Comparison of ENCODE assay signal across 29 mouse cellular contexts in the genomic region with DNA sequence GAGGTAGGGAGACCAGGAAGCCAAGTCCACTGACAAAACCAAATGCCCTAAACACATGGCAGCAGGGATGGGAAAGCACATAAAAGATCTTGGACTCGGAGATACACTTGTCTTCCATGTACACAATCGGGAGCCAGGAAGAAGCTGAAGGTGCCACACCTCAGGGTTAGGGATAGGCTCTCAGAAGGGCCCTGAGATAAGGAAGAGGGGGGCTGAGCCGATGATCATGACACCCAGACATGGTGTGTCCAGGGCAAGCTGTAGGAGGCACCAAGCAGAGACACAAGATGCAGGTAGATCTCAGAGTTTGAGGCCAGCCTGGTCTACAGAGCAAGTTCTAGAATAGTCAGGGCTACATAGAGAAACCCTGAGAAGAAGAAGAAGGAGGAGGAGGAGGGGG. TPM values are rescaled to one million over a fixed set of nuclear protein-coding genes. Genes with fewer than 3 reads are reported as not detected.
DNase-seq lines count a peak whose midpoint lies in the region; ATAC-seq lines count a peak whose summit lies in the region.
"Not testable (repeated sequence)": the region's sequence is repeated elsewhere in the genome, so short reads cannot be mapped to it uniquely, and the experiment has no call there.
"Had no signal": no experiment of that assay in that cellular context is flagged by ENCODE, and none has a peak within 500 bp of the region (broad histone marks: within the 10 kb centered on the region; RNA-seq: fewer than 3 reads in every experiment).

No protein-coding gene starts in this region.

- H3K9ac ChIP-seq in intestine, embryonic 15.5 days; kidney, embryonic 15.5 days; liver, embryonic 13.5 days; liver, embryonic 16.5 days (ENCODE audit: low read depth, low read length): not testable (repeated sequence)

- not testable (repeated sequence) for H3K9me3 ChIP-seq in intestine, embryonic 15.5 days; kidney, embryonic 15.5 days (replicated peaks); liver, embryonic 13.5 days (replicated peaks); liver, embryonic 16.5 days (replicated peaks; ENCODE audit: control insufficient read depth, low read length)

- peak; percentile 64 for ATAC-seq in erythroblast, adult 5-6 weeks (replicated peaks; ENCODE audit: low FRiP score, poor library complexity, severe bottlenecking)
- ATAC-seq in intestine, embryonic 15.5 days, result peak; percentile 65
- ATAC-seq in kidney, embryonic 15.5 days (replicated peaks; ENCODE audit: low FRiP score), result 0 out of 2 replicates have a peak, but pooled peaks have one; percentile 33
- peak; percentile 87 for ATAC-seq in liver, embryonic 13.5 days (ENCODE audit: low read depth)
- ATAC-seq in liver, embryonic 16.5 days (ENCODE audit: low read depth), result peak; percentile 86
- peak; percentile 80 for ATAC-seq in megakaryocyte-erythroid progenitor cell, adult 5-6 weeks (replicated peaks; ENCODE audit: low FRiP score, low TSS enrichment, poor library complexity, severe bottlenecking)

- no CpG with 5 or more reads among the region's 3 CpGs for WGBS in intestine, embryonic 15.5 days
- no CpG with 5 or more reads among the region's 3 CpGs for WGBS in kidney, embryonic 15.5 days
- no CpG with 5 or more reads among the region's 3 CpGs for WGBS in liver, embryonic 13.5 days (ENCODE audit: insufficient replicate concordance)
- WGBS in liver, embryonic 16.5 days (ENCODE audit: insufficient replicate concordance), result no CpG with 5 or more reads among the region's 3 CpGs

- not testable (repeated sequence) for H3K36me3 ChIP-seq in intestine, embryonic 15.5 days; kidney, embryonic 15.5 days; liver, embryonic 13.5 days; liver, embryonic 16.5 days (ENCODE audit: control insufficient read depth, insufficient read depth)

- not testable (repeated sequence) for H3K4me3 ChIP-seq in intestine, embryonic 15.5 days (replicated peaks); kidney, embryonic 15.5 days (replicated peaks); liver, embryonic 13.5 days (replicated peaks); liver, embryonic 16.5 days (ENCODE audit: low read depth, low read length)

- DNase-seq in liver, embryonic 13.5 days, result not testable (repeated sequence)

- H3K4me2 ChIP-seq in intestine, embryonic 15.5 days (replicated peaks); kidney, embryonic 15.5 days; liver, embryonic 13.5 days; liver, embryonic 16.5 days (ENCODE audit: low read depth, low read length): not testable (repeated sequence)

- H3K27me3 ChIP-seq in intestine, embryonic 15.5 days (replicated peaks); kidney, embryonic 15.5 days; liver, embryonic 13.5 days; liver, embryonic 16.5 days (ENCODE audit: control insufficient read depth, insufficient read depth, low read depth, low read length): not testable (repeated sequence)

- not testable (repeated sequence) for H3K4me1 ChIP-seq in intestine, embryonic 15.5 days (replicated peaks); kidney, embryonic 15.5 days; liver, embryonic 13.5 days (replicated peaks); liver, embryonic 16.5 days (ENCODE audit: control insufficient read depth, low read depth, low read length)

- not testable (repeated sequence) for H3K27ac ChIP-seq in intestine, embryonic 15.5 days; kidney, embryonic 15.5 days; liver, embryonic 13.5 days; liver, embryonic 16.5 days (ENCODE audit: low read length)

RNA-seq across cellular contexts. Expression of a gene that starts 8.6 kb away (rescaled TPM):
- 200 and 335 TPM in 2 replicates for total RNA-seq in erythroblast, adult 5-6 weeks (2015; ENCODE audit: low replicate concordance)
- total RNA-seq in erythroblast, adult 5-6 weeks (2017; ENCODE audit: low replicate concordance), result 490 and 566 TPM in 2 replicates
- not detected in 2 replicates for polyA plus RNA-seq in intestine, embryonic 15.5 days (2015; fragmentation: Nextera tagmentation; extraction: Ambion mirVana)
- polyA plus RNA-seq in kidney, embryonic 15.5 days (2015; fragmentation: Nextera tagmentation; extraction: Ambion mirVana), result not detected in 2 replicates
- not detected in 2 replicates for polyA plus RNA-seq in liver, embryonic 13.5 days (2015; fragmentation: Nextera tagmentation; extraction: Ambion mirVana)
- polyA plus RNA-seq in liver, embryonic 16.5 days (2015; fragmentation: Nextera tagmentation; extraction: Ambion mirVana), result 0.39 and 0.59 TPM in 2 replicates
- total RNA-seq in megakaryocyte-erythroid progenitor cell, adult 5-6 weeks (2014; fragmentation: Nextera tagmentation), result 12.0 and 16.7 TPM in 2 replicates
- total RNA-seq in megakaryocyte-erythroid progenitor cell, adult 5-6 weeks (2017), result 4.3 and 7.7 TPM in 2 replicates
- total RNA-seq: CH12.LX, MEL had no signal
- polyA plus RNA-seq: cerebellum, adult 2 months; embryonic facial prominence, embryonic 12.5 days; embryonic facial prominence, embryonic 15.5 days; forebrain, embryonic 10.5 days; forebrain, embryonic 13.5 days; heart, embryonic 14.5 days; heart, postnatal 0 days; hindbrain, embryonic 12.5 days; hindbrain, embryonic 15.5 days had no signal

RNA-seq across cellular contexts. Expression of a gene that starts 17.8 kb away (rescaled TPM):
- total RNA-seq in erythroblast, adult 5-6 weeks (2015; ENCODE audit: low replicate concordance), result 1.0 TPM in 1 of 2 replicates, not detected in the other
- total RNA-seq in erythroblast, adult 5-6 weeks (2017; ENCODE audit: low replicate concordance), result not detected in 2 replicates
- not detected in 2 replicates for polyA plus RNA-seq in intestine, embryonic 15.5 days (2015; fragmentation: Nextera tagmentation; extraction: Ambion mirVana)
- not detected in 2 replicates for polyA plus RNA-seq in kidney, embryonic 15.5 days (2015; fragmentation: Nextera tagmentation; extraction: Ambion mirVana)
- 0.06 TPM in 1 of 2 replicates, not detected in the other for polyA plus RNA-seq in liver, embryonic 13.5 days (2015; fragmentation: Nextera tagmentation; extraction: Ambion mirVana)
- polyA plus RNA-seq in liver, embryonic 16.5 days (2015; fragmentation: Nextera tagmentation; extraction: Ambion mirVana), result not detected in 2 replicates
- not detected in 2 replicates for total RNA-seq in megakaryocyte-erythroid progenitor cell, adult 5-6 weeks (2014; fragmentation: Nextera tagmentation)
- not detected in 2 replicates for total RNA-seq in megakaryocyte-erythroid progenitor cell, adult 5-6 weeks (2017)
- total RNA-seq: adrenal gland, adult 2 months; adrenal gland, postnatal 14 days; adrenal gland, postnatal 4 days; CH12.LX; common myeloid progenitor, adult 5-6 weeks; gastrocnemius, adult 18-20 months; gastrocnemius, postnatal 36 days; heart, adult 2 months; heart, postnatal 25 days; hematopoietic stem cell, adult 5-6 weeks; MEL had no signal
- polyA plus RNA-seq: adrenal gland, adult 2 months; cerebellum, adult 2 months; embryonic facial prominence, embryonic 12.5 days; embryonic facial prominence, embryonic 15.5 days; erythroblast, embryonic 14.5 days; forebrain, embryonic 10.5 days; forebrain, embryonic 13.5 days; forebrain, embryonic 16.5 days; heart, embryonic 10.5 days; heart, embryonic 14.5 days; hindbrain, embryonic 12.5 days; hindbrain, embryonic 15.5 days had no signal

Comparison
In these comparisons a context has a peak if more than half of its experiments do, and no peak if none do; other contexts are left out.
1. ATAC-seq: peak in every context shown above with its lines; median percentile 87 in liver, embryonic 13.5 days; 86 in liver, embryonic 16.5 days; 80 in megakaryocyte-erythroid progenitor cell, adult 5-6 weeks; 65 in intestine, embryonic 15.5 days; 64 in erythroblast, adult 5-6 weeks; 33 in kidney, embryonic 15.5 days.